Mouse (Mus musculus) lung, postnatal 10 days (tissue): Measurements from ENCODE around the gene Gm44790.

ENCODE experiments used
- DNase-seq: peaks from one replicate; pipeline ENCODE4 v3.0.0; 2021

The Gm44790 gene

DNA sequence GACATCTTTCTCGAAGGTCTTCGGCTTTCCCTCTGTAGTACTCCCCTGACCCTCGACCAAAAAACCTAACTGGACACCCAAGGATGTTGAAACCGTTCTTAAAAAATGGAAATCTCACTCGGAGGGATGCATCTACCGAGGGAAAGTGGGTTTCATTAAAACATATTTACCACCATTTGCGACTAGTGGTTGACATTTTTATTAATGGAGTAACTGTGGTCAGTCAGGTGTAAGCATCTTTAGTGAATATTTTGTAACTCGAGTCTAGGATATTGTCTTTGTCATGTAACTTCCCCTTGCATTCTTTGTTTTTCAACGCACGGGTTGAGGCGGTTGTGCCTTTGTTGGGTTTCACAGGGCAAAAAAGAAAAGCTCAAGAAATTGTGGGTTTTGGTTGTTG is 21.5 kb upstream of the Gm44790 start:
- DNase-seq = no peak

DNA sequence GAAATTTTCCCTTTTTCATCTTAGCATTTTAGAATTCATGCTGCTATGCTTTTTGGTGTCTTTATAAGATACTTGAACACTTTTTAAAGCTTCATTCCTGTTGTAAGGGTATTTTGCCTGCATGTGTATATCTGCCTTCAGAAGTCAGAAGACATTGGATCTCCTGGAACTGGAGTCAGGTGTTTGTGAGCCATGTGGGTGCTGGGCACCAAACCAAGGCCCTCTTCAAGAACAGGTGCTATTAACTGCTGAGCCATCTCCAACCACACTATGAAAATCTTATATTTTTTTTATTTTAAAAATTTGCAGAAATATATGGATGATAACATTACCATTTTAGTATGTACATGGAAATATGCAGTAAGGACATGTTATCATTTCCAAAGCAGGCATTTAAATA is 20.2 kb upstream of the Gm44790 start:
- DNase-seq = no peak

DNA sequence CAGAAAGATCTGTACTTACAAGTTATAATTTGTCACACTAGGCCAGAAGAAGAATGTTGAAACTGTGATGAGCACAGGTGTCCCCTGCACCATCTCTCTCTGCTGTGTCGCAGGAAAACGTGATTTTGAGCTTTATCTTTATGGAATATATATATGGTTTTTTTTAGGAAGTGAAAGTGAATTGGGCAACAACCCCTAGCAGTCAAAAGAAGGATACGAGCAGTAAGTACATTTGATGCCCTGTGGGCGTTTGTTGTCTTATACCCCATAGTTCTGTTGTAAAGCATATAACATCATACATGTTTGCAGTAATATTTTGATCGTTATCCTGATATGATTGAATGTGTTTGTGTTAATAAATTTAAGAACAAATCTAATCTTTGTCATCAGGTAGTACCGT is 7.7 kb upstream of the Gm44790 start:
- DNase-seq = no peak

DNA sequence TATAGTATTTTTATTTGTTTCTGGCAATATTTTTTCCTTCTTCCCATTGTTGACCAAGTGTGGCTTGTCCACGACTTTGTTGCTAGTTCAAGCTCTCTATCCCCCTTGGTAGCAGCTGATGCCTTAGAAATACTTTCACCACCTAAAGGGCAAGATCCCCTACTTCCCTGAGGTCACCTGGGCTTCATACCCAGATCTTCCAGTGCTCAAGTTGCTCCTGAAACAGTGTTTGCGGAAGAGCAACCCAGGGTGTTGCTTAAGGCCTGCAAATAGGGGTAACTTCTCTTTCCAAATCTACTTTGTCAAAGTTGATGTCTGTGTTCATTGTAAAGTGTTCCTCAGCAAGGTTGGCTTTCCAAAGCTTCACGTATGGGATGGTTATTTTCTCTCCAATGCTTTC is 7.2 kb upstream of the Gm44790 start:
- no peak for DNase-seq

DNA sequence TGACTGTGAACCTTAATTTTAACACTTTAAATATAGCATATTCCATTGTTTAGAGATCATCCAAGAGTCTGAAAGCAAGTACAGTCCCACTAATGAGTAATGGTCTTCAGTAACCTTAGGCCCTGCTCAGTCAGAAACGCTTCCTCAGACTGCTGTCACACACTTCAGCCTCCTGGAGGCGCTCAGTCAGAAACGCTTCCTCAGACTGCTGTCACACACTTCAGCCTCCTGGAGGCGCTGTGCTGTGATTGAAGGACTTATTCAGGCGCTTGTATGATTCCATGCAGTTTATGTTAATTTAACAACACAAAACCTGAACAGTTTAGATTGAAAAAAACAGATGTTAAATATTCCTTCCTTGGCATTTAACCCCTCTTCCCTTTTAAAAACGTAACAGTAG is 6.0 kb upstream of the Gm44790 start:
- DNase-seq = peak; percentile 21

DNA sequence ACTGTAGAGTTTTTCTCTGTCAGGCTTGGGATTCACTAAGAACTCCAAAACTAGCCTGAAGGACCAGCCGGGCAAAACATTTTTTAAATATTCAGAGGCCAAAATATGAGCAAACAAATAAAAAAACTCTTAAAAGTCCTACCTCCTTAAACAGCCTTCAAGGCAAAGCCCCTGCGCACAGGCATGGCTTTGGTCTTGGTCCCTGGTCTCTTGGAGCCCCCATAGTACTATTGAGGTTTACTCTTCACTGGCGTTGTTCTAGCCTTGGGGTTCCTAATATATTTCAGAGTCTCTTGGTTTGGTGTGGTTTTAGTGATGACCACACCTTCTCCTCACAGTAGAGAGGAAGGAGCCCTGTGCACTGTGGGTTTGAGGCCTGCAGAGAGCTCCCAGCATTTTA is 5.1 kb downstream of the Gm44790 start:
- DNase-seq = no peak

DNA sequence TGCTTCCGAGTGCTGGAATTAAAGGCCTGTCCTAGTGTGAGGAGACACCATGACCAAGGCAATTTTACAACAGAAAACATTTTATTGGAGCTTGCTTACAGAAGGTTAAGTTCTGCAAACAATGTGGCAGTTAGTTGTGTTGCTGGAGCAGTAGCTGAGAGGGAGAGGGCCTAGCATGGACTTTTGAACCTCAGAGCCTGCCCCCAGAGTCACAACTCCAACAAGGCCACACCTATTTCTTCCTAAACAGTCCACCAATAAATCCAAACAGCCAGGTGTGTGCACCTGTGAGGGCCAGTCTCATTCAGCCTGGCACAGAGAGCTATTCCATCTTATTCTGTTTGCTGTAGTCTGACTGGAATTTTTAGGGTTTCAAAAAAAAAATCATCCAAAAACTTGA is 7.2 kb downstream of the Gm44790 start:
- no peak for DNase-seq

DNA sequence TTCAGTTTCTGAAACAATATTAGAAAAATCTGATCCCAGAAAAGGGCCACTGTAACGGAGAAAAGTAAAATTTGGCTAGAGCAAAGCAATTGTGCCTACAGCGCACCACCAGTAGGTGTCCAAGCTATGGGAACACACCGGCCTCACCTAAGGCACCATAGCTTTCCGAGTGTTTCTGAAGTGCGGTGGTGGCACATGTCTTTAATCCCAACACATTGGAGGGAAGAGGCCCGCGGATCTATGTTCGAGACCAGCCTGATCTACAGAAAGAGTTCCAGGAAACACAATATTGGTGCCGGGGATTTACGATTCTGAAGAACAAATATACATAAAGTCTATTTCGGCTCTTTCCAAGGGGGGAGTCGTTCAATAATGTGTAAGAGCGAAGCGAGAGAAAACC is 11.3 kb downstream of the Gm44790 start:
- DNase-seq = peak; percentile 71

DNA sequence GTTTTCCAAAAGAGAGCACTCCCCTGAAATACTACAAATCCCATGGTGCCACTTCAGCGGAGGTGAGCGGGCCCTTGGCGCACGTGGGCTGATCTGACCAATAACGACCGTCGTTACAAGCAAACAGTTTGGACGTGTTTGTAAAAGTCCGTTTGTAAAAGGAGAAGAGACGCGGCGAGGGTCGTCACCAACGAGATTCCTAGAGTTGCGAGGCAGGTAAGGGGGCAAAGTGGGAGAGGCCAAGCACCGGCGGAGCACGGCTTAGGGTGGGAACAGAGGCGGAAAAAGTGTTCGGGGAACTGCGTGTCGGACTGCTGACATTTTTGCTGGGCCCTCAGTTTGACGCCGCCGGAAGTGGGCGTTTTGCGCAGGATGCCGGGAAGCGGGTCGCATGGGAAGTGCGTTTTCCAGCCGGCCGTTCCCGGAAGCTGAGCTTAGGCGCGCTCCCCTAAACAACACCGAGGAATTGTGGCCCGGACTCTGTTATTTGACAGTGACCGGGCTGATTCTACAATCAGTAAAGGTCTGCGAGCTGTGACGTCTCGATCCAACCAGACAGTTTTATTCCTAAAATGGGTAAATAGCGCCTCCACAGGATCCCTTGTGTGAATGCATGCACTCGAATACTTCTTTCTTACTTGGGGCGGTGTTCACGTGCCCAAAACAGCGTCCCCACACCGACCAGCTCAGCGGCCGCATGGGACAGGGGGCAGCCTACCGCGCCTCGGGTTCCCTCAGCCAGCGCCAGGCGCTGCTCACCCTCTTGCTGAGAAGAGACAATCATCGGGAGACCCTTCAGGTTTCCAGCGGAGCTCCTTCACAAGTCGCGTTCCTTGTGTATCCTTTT is 12.0 kb downstream of the Gm44790 start, which contains the start of gene C87436:
Gene C87436, plus strand, starts transcription at position 103 of the 847 bp plus-strand sequence.
- DNase-seq = peak; percentile 96

DNA sequence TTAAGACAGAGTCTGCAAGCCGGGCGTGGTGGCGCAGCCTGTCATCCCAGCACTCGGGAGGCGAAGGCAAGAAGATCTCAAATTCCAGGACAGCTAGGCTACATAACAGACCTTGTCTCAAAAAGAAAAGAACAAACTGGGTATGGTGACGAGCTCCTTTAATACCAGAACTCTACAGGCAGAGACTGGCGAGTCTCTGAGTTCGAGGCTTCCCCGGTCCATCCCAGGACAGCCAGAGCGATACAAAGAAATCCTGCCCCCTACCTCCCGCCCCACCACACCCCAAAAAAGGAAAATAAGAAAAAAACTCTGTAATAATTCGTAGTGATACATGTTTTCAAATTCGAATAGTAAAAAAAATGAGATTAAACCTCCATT is 12.7 kb downstream of the Gm44790 start:
- DNase-seq = no peak

DNA sequence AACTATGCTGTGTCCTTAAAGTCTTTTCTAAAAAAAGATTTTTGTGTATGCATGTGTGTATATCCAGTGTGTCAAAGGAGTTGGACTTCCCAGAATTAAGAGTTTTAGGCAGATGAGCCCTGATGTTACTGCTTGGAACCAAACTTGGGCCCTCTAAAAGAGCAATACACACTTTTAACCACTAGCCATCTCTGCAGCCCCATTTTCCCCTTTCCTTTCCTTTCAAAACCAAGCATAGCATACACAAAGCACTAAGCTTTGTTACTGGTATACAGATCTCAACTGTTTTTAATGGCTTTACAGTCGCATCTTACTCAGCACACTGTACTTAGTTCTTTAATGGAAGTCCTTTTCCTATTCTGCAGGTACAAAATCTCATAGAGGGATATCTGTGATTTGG is 13.1 kb downstream of the Gm44790 start:
- DNase-seq = no peak

DNA sequence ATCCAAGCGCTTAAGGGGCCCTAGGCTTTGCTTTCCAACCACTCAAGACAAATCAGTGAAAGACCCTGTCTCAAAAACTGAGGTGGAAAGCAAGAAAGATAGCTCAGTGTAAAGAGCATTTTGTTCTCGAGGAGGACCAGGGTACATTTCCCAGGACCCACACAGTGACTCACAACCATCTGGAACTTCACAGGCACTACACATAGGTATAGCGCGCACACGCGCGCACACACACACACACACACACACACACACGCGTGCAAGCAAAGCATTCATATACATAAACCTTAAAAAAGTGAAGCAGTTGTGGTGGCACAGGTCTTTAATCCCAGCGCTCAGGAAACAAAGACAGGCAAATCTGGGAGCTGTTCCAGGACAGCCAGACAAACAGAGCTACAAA is 15.1 kb downstream of the Gm44790 start:
- DNase-seq = no peak

DNA sequence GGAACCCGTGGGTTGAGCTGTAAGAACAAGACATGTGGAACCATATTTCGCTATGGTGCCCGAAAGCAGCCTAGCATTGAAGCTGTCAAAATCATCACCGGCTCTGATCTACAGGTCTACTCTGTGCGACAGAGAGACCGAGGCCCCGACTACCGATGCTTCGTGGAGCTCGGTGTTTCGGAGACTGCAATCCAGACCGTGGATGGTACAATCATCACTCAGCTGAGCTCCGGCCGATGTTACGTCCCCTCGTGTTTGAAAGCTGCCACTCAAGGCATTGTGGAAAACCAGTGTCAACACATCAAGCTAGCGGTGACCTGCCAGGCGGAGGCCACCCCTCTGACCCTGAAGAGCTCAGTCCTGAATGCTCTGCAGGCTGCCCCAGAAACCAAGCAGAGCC is 19.1 kb downstream of the Gm44790 start:
- no peak for DNase-seq

DNA sequence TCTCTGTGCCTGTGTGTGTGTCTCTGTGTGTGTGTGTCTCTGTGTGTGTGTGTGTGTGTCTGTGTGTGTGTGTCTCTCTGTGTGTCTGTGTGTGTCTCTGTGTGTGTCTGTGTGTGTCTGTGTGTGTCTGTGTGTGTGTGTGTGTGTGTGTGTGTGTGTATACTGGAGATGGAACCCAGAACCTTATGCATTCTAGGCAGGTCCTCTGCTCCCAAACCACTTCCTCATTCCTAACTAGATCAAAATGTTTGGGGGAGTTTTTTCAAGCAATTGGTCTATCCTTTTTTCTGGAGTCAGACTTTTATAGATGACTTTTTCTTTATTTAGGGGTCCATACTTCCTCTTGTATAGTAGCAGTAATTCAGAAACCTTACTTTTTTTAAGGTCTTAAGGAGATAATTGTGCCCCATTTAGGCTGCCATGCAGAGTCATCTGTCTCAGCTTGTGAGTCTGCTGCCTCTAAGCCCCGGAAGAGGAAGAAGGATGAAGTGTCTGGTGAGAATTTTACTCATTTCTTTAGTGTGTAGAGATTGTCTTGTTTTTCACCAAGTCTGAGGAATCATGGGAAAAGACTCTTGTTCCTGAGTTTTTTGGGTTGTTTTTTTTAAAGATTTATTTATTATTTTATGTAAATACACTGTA is 20.6 kb downstream of the Gm44790 start:
- no peak for DNase-seq

DNA sequence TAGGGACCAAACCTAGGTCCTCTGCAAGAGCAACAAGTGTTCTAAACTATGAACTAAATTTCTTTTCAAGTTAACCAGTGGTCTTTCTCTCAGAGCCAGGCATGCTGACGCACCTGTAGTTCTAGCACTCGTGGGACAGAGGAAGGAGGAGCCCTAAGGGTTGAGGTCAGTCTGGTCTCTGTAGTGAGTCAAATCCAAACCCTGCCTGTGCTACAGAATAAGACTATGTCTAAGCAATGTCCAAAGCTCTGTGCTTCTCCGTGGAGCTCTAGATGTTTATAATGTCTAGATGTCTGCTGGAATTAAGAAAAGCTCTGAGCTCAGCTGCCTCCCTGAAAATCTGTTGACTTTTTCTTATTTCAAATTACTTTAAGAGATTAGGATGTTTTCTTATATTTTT is 30.3 kb downstream of the Gm44790 start:
- no peak for DNase-seq

DNA sequence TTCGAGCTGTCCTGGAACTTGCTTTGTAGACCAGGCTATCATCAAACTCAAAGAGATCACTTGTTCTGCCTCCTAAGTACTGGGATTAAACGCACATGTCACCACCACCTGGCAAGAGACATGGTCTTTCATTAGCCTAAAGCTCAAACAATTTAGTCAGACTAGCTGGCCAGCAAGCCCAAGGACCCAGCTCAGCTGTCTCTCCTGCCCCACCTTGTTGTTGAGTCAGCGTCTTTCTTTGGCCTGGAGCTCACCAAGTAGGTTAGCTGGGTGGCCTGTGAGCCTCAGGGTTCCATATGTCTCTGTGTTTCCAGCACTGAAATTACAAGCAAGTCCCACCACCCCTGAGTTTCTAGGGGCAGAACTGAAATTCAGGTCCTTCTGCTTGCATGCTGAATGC is 36.6 kb downstream of the Gm44790 start:
- no peak for DNase-seq

DNA sequence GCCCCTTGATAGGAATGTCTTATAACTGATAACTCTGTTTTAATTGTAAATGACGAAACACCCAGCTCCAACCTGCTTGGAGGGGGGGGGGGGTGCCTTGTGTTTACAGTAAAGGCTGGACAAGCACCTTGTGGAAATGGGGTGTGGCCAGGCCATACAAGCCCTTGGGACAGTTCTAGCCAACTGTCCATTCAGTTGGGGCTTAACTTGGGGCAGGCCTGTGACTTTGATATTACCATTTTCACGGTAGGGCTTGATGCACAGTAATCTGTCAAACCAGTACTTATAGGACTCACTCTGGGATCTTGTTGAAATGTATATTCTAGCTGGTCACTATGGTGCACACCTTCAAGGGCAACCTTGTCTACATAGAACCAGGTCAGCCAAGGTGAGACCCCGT is 44.9 kb downstream of the Gm44790 start:
- DNase-seq = no peak

DNA sequence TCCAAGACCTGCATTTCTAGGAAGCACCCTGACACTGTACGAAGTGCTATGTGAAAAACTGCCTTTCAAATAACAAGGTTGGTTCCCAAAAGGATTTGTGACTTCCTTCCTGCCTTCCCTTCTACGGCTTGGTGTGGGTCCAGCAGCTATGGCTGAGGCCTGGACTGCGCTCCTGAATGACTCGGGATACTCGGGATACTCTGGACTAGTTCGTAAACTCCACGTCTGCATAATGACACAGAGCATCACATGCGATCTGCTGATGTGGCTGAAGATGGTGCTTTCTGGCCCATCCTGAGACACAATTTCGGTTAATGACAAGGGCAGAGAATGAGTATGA is 45.3 kb downstream of the Gm44790 start:
- DNase-seq = no peak

DNA sequence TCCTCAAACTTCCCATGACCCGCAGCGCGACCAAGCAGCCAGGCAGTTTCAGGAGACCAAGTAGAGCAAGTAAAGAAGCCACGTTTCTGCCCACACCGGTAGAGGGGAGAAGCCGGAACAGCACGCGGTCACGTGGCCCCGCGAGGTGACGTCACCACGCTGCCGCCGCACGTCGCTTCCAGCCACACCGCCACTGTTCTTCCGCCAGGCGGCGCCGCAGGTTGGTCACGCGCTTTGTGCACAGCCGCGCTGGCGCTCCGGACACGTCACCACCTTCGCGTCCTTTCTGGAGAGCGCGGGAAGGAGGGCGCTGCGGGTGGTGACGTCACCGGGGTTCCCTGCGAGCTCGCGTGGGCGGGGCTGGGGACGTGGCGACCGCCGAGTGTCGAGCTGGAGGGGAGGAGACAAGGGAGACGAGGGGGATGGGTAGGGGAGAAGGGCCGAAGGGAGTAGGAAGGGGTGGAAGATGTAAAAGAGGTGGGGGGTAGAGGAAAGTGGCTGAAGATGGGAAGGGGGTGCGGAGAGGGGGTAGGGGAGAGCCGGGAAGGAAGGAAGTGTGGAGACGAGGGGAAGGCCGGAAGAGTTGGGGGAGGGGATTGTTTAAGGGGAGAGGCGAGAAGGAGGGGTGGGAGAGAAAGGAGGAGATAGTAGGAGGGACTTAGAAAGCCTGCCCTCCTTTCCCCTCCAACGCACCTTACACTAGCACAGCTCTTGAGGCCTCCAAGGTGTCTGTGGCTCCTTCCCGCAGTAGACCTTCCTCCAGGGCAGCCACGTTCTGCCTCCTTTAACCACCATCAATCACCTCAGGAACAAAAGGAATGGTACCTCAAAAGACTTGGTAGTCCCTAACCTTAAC is 45.9 kb downstream of the Gm44790 start:
- DNase-seq = peak; percentile 100

DNA sequence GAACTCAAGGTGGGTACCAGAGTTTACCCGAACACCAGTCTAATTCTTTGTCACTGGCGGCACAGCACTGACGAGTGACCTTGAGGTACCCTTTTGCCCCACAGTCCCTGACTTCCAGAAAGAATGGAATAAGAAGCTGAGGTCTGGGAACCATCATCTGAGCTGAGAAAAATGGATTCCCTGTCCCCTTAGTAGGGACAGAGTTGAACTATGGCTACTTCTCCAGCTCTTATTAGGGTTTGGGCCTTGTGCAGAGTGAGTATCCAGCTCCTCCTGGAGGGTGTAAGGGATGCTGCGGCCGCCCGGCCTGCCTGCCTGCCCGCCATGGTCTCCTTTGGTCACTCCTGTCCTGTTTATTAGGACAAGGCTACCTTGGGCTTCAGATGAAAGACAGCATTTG is 46.6 kb downstream of the Gm44790 start:
- DNase-seq = no peak

DNA sequence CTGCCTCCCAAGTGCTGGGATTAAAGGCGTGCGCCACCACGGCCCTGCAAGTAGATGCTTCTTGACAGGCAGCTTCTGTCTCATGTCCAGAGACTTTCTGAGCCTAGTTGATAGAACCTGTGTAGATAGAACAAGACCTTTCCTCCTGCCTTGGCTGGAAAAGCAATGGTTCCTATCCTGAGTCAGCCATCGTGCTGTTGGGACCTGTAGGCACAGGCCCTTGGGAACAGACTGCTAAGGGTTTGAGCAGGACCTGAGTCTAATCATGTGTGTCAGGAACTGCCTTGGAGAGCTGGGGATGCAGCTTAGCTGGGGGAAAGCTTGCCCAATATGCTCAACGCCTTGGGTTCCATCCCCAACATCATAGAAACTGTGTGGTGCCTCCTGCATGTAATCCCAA is 47.6 kb downstream of the Gm44790 start:
- no peak for DNase-seq

DNA sequence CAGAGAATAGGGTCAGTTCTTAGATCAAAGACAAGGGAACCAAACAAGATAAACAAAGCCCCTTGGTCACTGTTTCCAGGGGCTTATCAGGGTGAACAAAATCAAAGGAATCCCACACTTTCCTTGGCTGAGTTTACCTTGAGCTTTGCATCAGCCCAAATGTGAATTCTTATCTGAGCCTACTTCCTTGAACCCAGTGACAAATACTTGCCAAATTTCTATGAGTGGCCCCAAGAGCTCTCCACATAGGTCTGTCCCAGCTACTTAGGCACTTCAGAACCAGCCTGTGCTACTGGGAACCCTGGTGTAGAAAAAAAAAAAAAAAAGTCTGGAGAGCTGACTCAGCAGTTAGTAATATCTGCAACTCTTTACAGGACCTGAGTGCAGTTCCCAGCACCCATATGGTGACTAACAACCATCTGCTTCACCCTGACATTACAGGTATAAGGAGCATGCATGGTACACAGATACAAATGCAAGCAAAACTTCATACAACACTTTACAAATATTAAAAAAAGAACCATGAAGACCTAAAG is 48.3 kb downstream of the Gm44790 start:
- DNase-seq = no peak

DNA sequence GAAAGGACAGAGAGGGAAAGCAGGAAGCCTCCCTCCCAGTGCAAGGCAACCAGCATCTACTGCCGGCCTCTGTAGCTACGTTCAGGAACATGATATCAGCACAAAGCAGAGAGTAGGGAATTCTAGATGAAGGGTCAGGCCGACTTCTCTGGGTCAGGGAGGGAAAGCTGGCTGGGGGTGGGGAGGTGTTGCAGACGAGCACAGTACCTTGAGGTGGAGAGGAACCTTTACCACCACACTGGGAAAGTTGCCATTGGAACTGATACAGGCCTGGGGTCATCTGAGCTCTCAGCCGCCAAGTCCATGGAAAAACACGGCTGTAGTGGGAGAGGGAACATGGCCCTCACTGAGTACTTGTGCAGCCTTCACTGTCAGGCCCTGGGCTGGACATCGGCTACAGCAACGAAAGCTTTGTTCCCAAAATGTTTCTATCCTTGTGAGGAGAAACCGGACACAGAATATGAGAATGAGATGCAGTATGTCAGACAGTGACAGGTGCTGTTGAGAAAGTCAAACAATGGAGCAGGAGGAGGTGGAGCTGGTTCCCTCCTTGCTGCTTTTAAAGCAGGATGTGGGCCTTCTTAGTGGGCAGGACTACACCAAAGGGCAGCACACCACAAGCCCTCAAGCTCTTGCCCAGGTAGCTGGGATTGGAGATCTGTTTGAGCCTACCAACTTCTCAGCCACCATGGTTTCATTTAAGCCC is 49.2 kb downstream of the Gm44790 start:
- no peak for DNase-seq
